Mouse (Mus musculus): ENCODE results near the gene Jag2. TPM values are rescaled to one million over a fixed set of nuclear protein-coding genes. Genes with fewer than 3 reads are reported as not detected.

The Jag2 gene
- total RNA-seq (2021), result 10 to 100 TPM; 40.3 to 46.3 TPM

- DNase-seq (ENCODE audit: extremely low spot score in 1 of 2, low spot score in 1 of 2), result peak; percentile 59 to 60
Measured at GRCm38 (mm10) chr12:112929562-112930352, at the start of gene Jag2. Gene Jag2, minus strand, starts transcription at chr12:112929776.

DNA sequence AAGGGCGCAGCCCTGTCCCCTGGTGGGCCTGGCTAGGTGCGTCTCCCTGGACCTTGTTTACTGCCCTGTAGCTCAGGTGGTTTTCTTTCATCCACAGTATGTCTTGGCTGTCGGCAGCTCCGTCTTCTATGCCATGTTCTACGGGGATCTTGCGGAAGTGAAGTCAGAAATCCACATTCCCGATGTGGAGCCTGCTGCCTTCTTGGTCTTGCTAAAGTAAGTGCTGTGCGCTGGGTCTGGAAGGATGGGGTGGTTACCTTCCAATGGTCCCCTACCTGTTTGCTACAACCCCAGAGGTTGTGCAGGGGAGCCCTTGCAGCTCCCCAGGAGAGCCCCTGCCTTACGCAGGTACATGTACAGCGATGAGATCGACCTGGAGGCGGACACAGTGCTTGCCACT is 47.6 kb upstream of the Jag2 start:
- DNase-seq (ENCODE audit: extremely low spot score in 1 of 2, low spot score in 1 of 2), result no peak

DNA sequence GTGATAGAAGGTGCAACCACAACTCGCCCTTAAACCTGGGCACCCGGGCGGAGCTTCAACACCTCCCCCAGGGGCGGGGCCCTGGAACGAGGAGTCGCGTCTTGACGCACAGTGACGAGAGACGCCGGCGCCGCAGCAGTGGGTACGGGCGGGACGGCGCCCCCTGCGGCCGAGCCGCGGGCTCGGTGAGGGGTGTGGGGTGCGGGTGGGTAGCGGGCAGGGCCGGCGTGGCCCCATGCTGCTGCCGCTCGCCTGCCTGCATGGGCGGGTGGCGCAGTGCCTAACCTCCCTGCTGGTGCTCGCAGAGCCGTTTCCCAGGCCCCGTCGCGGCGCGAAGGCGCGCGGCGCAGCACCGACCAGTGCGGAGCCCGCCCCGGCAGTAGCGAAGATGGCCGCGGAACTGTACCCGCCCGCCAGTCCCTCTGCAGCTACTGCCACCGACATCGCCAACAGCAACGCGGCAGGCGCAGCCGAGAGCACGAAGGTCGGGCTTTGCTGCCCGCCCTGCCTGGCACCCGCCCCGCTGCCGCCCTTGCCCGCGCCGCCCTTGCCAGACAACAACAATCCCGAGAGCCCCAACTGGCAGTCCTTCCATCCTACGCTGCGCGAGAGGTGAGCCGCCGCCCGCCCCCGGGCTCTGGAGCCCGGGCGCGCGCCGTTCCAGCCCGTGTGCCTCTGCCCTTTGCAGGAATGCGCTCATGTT is 46.9 kb upstream of the Jag2 start, which contains the start of gene Btbd6:
TSS of gene Btbd6 (plus strand) at position 112 of the 703 bp plus-strand sequence.
- DNase-seq (ENCODE audit: extremely low spot score in 1 of 2, low spot score in 1 of 2), result peak; percentile 80 to 88

GRCm38 (mm10) chr12:112974736-112975135 is 45.2 kb upstream of the Jag2 start:
- no peak for DNase-seq (ENCODE audit: extremely low spot score in 1 of 2, low spot score in 1 of 2)

DNA sequence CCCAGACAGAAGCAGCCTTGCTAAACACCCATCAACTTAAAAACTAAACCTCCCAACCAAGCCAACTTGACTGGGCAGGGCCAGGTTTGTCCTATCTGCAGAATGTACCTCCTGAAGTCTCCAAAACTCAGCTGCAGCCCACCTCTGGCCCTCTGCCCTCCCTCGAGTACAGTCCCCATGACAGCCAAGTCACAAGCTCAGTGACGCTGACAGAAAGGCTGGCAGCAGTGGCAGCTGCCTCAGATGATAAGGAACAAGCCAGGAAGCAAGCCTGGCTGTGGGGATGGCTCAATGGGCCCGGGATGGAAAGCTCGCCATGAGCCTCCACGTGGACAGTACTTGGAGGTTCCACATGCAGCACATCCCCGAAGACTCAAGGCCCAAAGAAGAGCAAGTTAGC is 40.0 kb upstream of the Jag2 start:
- no peak for DNase-seq (ENCODE audit: extremely low spot score in 1 of 2, low spot score in 1 of 2)

GRCm38 (mm10) chr12:112968943-112969342 is 39.4 kb upstream of the Jag2 start:
- no peak for DNase-seq (ENCODE audit: extremely low spot score in 1 of 2, low spot score in 1 of 2)

- no peak for DNase-seq (ENCODE audit: extremely low spot score in 1 of 2, low spot score in 1 of 2)
Measured at GRCm38 (mm10) chr12:112965783-112966182, 36.2 kb upstream of the Jag2 start.

- no peak for DNase-seq (ENCODE audit: extremely low spot score in 1 of 2, low spot score in 1 of 2)
Measured at GRCm38 (mm10) chr12:112961872-112962271, 32.3 kb upstream of the Jag2 start.

- no peak for DNase-seq (ENCODE audit: extremely low spot score in 1 of 2, low spot score in 1 of 2)
Measured at GRCm38 (mm10) chr12:112961428-112961827, 31.9 kb upstream of the Jag2 start.

- DNase-seq (ENCODE audit: extremely low spot score in 1 of 2, low spot score in 1 of 2), result no peak
Measured at GRCm38 (mm10) chr12:112959421-112959820, 29.8 kb upstream of the Jag2 start.

- peak in 1 of 2 experiments; percentile 51 for DNase-seq (ENCODE audit: extremely low spot score in 1 of 2, low spot score in 1 of 2)
Measured at GRCm38 (mm10) chr12:112958303-112958702, 28.7 kb upstream of the Jag2 start.

DNA sequence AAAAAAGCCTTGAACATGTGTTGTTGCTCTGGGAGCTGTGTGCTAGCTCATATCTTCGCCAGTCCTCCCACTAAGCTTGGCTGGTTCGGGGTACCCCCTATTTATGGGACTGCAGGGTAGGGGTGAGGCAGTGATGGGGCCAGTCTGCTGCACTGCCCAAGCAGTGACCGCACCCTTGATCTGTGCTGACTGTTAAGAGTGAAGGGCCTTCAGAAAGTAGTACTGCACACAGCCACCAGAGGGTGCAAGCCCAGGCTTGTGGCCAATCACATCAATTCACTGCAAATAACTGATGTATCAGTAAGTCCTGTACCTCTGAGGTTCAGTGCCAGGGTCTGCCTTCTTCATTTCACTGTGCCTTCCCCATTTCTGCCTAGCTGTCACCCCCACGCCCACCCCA is 26.2 kb upstream of the Jag2 start:
- DNase-seq (ENCODE audit: extremely low spot score in 1 of 2, low spot score in 1 of 2), result peak; percentile 71 to 84

DNA sequence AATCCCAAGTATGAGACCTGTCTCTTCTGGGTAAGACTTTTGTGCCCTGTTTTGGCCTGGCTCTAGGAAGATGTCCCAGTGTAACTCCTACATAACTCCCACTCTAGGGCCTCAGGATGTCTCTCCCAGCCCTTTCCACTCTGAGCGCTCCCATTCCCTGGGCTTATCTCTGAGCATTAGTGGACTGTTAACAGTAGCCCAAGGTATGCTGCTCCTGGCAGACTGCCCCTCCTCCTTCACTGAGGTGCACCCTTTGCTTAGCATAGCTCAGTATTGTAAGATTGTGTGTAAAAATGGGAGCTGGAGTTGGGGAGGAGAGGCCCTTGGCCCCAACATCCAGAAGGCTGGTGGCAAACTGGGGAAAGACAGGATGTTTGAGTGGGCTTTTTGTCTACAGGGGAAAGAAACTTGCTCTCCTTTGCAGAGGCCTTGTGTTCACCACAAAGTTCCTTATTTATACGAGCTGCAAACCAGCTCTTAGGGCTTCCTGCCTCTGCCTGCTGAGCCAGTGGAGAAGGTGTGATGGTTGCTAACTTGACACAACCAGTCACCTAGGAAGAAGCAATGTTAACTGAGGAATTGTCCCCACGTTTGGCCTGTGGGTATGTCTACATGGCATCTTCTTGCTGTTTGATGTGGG is 23.5 kb upstream of the Jag2 start:
- DNase-seq (ENCODE audit: extremely low spot score in 1 of 2, low spot score in 1 of 2), result no peak

GRCm38 (mm10) chr12:112952433-112952832 is 22.9 kb upstream of the Jag2 start:
- DNase-seq (ENCODE audit: extremely low spot score in 1 of 2, low spot score in 1 of 2), result no peak

DNA sequence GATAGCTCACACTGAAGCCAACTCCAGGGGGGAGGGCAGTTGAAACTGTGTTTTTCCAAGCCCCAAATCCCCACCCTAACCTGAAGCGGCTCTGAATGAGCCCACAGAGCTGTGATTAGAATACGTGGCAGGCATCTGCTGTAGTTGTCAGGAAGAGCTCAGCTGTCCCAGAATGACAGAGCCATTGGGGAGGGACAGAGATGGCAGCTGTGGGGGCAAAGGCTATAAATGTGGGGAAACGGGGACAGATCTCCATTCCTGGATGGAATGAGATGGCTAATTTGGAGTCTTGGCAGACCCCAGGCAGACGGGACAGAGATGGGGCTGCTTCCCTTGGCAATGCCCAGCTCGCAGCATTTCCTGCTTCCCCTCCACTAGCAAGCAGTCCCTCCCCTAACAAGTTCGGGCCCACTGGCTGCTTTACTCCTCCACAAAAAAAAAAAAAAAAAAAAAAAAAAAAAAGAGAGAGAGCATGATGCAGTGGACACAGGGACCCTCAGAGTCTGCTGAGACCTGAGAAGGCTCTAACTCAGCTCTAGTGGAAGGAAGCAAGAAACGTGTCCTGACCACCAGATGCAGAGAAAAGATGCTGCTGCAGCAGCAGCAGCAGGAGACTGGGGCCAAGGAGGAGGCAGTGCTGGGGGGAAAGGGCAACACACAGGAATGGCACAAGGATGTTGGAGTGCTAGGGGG is 21.7 kb upstream of the Jag2 start:
- no peak for DNase-seq (ENCODE audit: extremely low spot score in 1 of 2, low spot score in 1 of 2)

DNA sequence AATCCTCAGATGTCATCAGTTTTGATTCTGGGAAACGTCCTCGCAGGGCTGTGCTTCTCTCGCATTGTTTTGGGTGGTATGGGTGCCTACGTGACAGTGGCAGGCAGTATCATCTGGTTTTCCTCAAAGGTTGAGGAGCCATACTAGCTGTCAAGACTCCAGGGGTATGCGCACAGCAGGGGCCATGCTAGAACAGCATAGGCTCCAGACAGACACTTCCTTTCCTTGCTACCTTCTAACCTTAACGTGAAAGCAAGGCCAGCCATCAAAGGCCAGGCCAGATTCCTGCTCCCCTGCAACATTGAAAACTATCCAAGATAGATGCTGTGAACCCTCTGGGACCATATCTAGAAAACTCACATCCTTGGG is 21.2 kb upstream of the Jag2 start:
- no peak for DNase-seq (ENCODE audit: extremely low spot score in 1 of 2, low spot score in 1 of 2)

DNA sequence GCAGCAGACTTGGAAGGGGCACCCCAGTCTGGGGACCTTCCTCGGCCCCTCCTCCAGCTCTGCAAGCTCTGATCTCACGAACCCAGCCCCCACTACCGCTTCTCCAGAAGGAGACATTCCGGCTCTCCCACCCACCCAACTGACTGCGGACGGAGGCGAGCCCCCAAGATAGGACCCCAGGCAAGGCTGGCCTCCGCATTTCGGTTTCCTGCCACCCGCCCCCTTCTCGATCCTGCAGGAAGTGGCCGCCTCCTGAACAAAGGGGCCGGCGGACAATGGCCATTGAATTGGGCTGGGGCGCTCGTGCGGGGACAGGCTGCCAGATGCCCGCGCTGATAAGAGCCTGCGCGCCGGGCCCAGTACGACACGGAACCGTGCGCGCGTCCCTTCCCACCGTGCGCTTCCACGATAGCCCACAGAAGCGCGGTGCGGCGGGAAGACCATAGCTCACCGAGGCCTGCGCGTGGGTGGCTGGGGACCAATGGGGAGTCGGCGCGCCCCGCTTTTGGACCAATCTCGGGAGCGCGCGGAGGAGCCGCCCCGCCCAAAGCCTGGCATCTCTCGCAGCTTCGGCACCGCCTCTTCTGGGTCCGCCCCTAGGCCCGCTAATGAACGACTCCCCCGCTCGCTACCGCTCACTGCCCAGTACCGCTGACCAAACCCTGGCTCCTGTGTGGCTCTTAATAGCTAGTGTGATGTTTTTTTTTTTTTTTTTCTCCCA is 20.6 kb upstream of the Jag2 start:
- DNase-seq (ENCODE audit: extremely low spot score in 1 of 2, low spot score in 1 of 2), result peak; percentile 83 to 85

- peak in 1 of 2 experiments; percentile 37 for DNase-seq (ENCODE audit: extremely low spot score in 1 of 2, low spot score in 1 of 2)
Measured at GRCm38 (mm10) chr12:112947307-112947706, 17.7 kb upstream of the Jag2 start.

DNA sequence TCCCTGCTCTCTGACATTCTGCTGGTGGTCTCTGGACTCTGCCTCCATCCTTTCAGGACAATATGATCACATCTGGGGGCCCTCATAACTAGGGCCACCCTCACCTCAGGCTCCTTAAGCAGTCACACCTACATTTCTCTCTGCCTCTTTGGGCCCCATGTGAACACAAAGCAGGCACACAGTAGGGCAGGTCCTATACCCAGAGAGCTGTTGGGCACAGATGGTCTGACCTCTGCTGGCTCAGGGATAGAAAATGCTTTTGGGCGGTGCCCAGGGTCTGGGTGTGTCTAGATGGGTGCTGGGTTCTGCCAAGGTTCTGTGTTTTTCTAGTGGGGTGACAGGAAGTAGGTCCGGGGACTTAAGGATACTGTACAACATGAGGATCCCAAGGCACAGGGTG is 14.1 kb upstream of the Jag2 start:
- no peak for DNase-seq (ENCODE audit: extremely low spot score in 1 of 2, low spot score in 1 of 2)

All from layer of hippocampus, postnatal 25 days (tissue).